Mouse (Mus musculus) intestine, postnatal 0 days (tissue): ENCODE measurements around the gene Lpp. TPM values are rescaled to one million over a fixed set of nuclear protein-coding genes. Genes with fewer than 3 reads are reported as not detected.

ENCODE experiments used
- ATAC-seq: fragments of 200-750 bp; cut with Nextera tagmentation; 2 replicates; pipeline ENCODE4 v1.8.0; 2017; ENCODE audit warnings: mild to moderate bottlenecking, moderate TSS enrichment, moderate library complexity
- H3K27ac ChIP-seq: fragments of 300-500 bp; sonication (generic); 2 replicates; pipeline ENCODE4 v1.5.1; 2014; ENCODE audit warnings: mild to moderate bottlenecking, low read depth, low read length, moderate library complexity
- H3K27me3 ChIP-seq: fragments of 300-500 bp; sonication (generic); replicated peaks from 2 replicates; pipeline ENCODE4 v1.6.1; 2014; ENCODE audit warnings: low read length, mixed read lengths; ENCODE audit not compliant: control insufficient read depth, insufficient read depth
- H3K36me3 ChIP-seq: fragments of 300-500 bp; sonication (generic); 2 replicates; pipeline ENCODE4 v1.6.1; 2014; ENCODE audit warnings: mild to moderate bottlenecking, moderate library complexity; ENCODE audit not compliant: control insufficient read depth, insufficient read depth
- H3K4me1 ChIP-seq: fragments of 300-500 bp; sonication (generic); replicated peaks from 2 replicates; pipeline ENCODE4 v1.6.1; 2014; ENCODE audit warnings: antibody characterized with exemption, low read length, mixed read lengths; ENCODE audit not compliant: control insufficient read depth, insufficient read depth
- H3K4me2 ChIP-seq: fragments of 300-500 bp; sonication (generic); replicated peaks from 2 replicates; pipeline ENCODE4 v1.6.1; 2014; ENCODE audit warnings: low read depth, mild to moderate bottlenecking, moderate library complexity
- H3K4me3 ChIP-seq: fragments of 300-500 bp; sonication (generic); 2 replicates; pipeline ENCODE4 v1.5.1; 2014; ENCODE audit warnings: low read depth, low read length
- H3K9ac ChIP-seq: fragments of 300-500 bp; sonication (generic); 2 replicates; pipeline ENCODE4 v1.6.1; 2014; ENCODE audit warnings: mild to moderate bottlenecking, low read depth, low read length
- H3K9me3 ChIP-seq: fragments of 300-500 bp; sonication (generic); 2 replicates; pipeline ENCODE4 v1.6.1; 2016; ENCODE audit warnings: mixed run types; ENCODE audit not compliant: control insufficient read depth
- CTCF ChIP-seq: sonication (generic); IDR thresholded peaks from 2 replicates; pipeline ENCODE4 v1.5.1; 2016; ENCODE audit warnings: low read depth, mild to moderate bottlenecking, control low read depth, antibody characterized with exemption, moderate library complexity
- WGBS: fragments of 180-500 bp; shearing (Covaris S2); extraction: QIAGEN DNeasy Blood & Tissue Kit; methylation state at CpG from one replicate; pipeline ENCODE4 v1.1.7; 2014; 5-methylcytosine and 5-hydroxymethylcytosine counted together
- polyA plus RNA-seq: library from polyadenylated mRNA; unstranded; fragments of >200 nt; fragmentation: Nextera tagmentation; extraction: Ambion mirVana; gene quantifications from 2 replicates; pipeline ENCODE4 v1.2.1, GENCODE M21; 2015

Lpp gene
- polyA plus RNA-seq, 1 experiment from 2014 or later, result 32.8 TPM

- H3K27ac ChIP-seq, result no peak overlapping the region
- H3K4me3 ChIP-seq, result no peak overlapping the region
- H3K4me2 ChIP-seq, result no peak overlapping the region
- no peak overlapping the region for H3K9ac ChIP-seq
- H3K27me3 ChIP-seq, result no peaks in the 10 kb centered on the region
- no peaks in the 10 kb centered on the region for H3K36me3 ChIP-seq
- no peak for TF ChIP-seq CTCF
- 94% methylated on average over 3 of the region's 3 CpGs for WGBS
- no peaks in the 10 kb centered on the region for H3K4me1 ChIP-seq
- H3K9me3 ChIP-seq, result no peaks in the 10 kb centered on the region
- ATAC-seq, result no peak
These were observed 424.1 kb downstream of the Lpp start for GRCm38 (mm10) chr16:24817381-24817780.

GRCm38 (mm10) chr16:24819127-24819526 is 425.8 kb downstream of the Lpp start:
- Histone ChIP-seq H3K27ac (no peak overlapping the region), H3K9ac (no peak overlapping the region), H3K4me3 (no peak overlapping the region), H3K4me1 (no peaks in the 10 kb centered on the region), H3K36me3 (no peaks in the 10 kb centered on the region), H3K9me3 (no peaks in the 10 kb centered on the region), H3K27me3 (no peaks in the 10 kb centered on the region), H3K4me2 (no peak overlapping the region)
- no peak for ATAC-seq
- peak; percentile 49 for TF ChIP-seq CTCF
- 77% methylated on average over 4 of the region's 4 CpGs for WGBS

DNA sequence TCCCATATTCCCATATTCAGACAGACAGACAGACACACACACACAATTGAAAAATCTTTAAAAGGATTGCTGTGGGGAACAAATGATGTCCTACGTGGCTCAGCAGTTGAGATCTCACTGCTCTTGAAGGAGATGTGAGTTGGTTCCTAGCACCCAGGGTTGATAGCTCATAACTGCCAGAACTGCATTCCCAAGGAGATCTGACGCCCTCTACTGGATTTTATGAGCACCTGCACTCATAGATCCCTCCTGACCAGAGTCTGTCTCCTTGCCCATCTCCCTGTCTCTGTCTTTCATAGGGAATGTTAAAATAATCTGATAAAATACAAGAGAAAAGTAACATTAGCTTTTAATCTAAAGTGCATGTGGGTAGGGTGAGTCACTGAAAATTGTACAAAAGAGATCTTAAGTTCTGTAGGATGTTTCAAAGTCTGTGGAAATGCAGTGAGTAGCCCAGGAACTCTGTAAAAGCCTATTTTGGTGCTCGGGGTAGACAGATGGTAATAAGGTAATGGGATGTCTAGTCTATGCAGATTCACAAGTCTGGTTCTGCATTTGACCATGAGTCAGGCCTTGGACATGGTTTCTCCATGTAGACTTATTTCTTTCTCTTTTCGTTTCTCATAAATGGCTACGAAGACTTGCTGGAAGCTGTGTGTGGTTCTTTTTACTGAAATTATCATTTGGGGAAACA is 429.0 kb downstream of the Lpp start:
- Histone ChIP-seq H3K27me3 (no peaks in the 10 kb centered on the region), H3K27ac (no peak overlapping the region), H3K4me1 (no peaks in the 10 kb centered on the region), H3K9ac (no peak overlapping the region), H3K9me3 (no peaks in the 10 kb centered on the region), H3K4me2 (no peak overlapping the region), H3K36me3 (no peaks in the 10 kb centered on the region), H3K4me3 (no peak overlapping the region)
- WGBS, result 89% methylated on average over 5 of the region's 5 CpGs
- ATAC-seq, result no peak
- TF ChIP-seq CTCF, result peak; percentile 49

DNA sequence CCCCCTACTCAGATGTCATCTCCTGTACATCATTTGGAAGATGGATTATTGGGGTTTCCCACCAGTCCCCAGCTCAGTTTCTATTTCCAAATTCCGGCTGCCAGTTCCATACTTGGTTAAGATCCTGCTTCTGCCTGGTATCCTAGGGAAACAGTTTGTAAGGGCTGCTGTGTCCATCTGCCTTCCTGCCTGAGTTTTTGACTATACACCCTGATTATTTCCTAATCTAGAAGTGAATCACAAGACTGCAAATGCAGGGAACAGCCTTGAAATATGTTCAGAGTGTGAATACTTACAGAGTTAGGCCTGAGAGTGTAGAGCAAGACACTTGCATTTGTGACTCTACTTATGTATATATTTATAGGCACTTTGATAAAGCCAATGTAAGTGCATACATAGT is 429.6 kb downstream of the Lpp start:
- Histone ChIP-seq H3K4me3 (no peak overlapping the region), H3K9me3 (no peaks in the 10 kb centered on the region), H3K27ac (no peak overlapping the region), H3K9ac (no peak overlapping the region), H3K4me1 (no peaks in the 10 kb centered on the region), H3K27me3 (no peaks in the 10 kb centered on the region), H3K36me3 (no peaks in the 10 kb centered on the region), H3K4me2 (no peak overlapping the region)
- no peak for TF ChIP-seq CTCF
- WGBS, result 81% methylated on average over 1 of the region's 1 CpGs
- ATAC-seq, result no peak

- Histone ChIP-seq H3K27me3 (no peaks in the 10 kb centered on the region), H3K9ac (no peak overlapping the region), H3K4me2 (no peak overlapping the region), H3K9me3 (no peaks in the 10 kb centered on the region), H3K4me3 (no peak overlapping the region), H3K27ac (no peak overlapping the region), H3K4me1 (no peaks in the 10 kb centered on the region), H3K36me3 (no peaks in the 10 kb centered on the region)
- no peak for TF ChIP-seq CTCF
- 84% methylated on average over 4 of the region's 4 CpGs for WGBS
- no peak for ATAC-seq
These were observed 433.1 kb downstream of the Lpp start for GRCm38 (mm10) chr16:24826390-24826789.

GRCm38 (mm10) chr16:24828207-24828803 is 435.0 kb downstream of the Lpp start:
- no peak for TF ChIP-seq CTCF
- Histone ChIP-seq H3K36me3 (no peaks in the 10 kb centered on the region), H3K27ac (no peak overlapping the region), H3K4me3 (no peak overlapping the region), H3K4me1 (no peaks in the 10 kb centered on the region), H3K9ac (no peak overlapping the region), H3K9me3 (no peaks in the 10 kb centered on the region), H3K27me3 (no peaks in the 10 kb centered on the region), H3K4me2 (no peak overlapping the region)
- 82% methylated on average over 2 of the region's 2 CpGs for WGBS
- no peak for ATAC-seq
